Mouse (Mus musculus) neural tube, embryonic 15.5 days (tissue): ENCODE measurements around the gene Spc24. TPM values are rescaled to one million over a fixed set of nuclear protein-coding genes. Genes with fewer than 3 reads are reported as not detected.

ENCODE experiments used
- ATAC-seq: fragments of 200-750 bp; cut with Nextera tagmentation; 2 replicates; pipeline ENCODE4 v1.8.0; 2017; ENCODE audit warnings: mild to moderate bottlenecking, moderate TSS enrichment, moderate library complexity; ENCODE audit not compliant: low FRiP score
- H3K27ac ChIP-seq: fragments of 300-500 bp; sonication (generic); replicated peaks from 2 replicates; pipeline ENCODE4 v1.5.1; 2015; ENCODE audit warnings: mild to moderate bottlenecking, inconsistent platforms
- H3K27me3 ChIP-seq: fragments of 300-500 bp; sonication (generic); replicated peaks from 2 replicates; pipeline ENCODE4 v1.6.1; 2015; ENCODE audit warnings: inconsistent platforms
- H3K36me3 ChIP-seq: fragments of 300-500 bp; sonication (generic); 2 replicates; pipeline ENCODE4 v1.6.1; 2015; ENCODE audit warnings: inconsistent platforms
- H3K4me1 ChIP-seq: fragments of 300-500 bp; sonication (generic); 2 replicates; pipeline ENCODE4 v1.6.1; 2015; ENCODE audit warnings: inconsistent platforms
- H3K4me2 ChIP-seq: fragments of 300-500 bp; sonication (generic); 2 replicates; pipeline ENCODE4 v1.6.1; 2015; ENCODE audit warnings: inconsistent platforms, mild to moderate bottlenecking, moderate library complexity
- H3K4me3 ChIP-seq: fragments of 300-500 bp; sonication (generic); replicated peaks from 2 replicates; pipeline ENCODE4 v1.5.1; 2015; ENCODE audit warnings: mild to moderate bottlenecking, inconsistent platforms
- H3K9ac ChIP-seq: fragments of 300-500 bp; sonication (generic); replicated peaks from 2 replicates; pipeline ENCODE4 v1.6.1; 2015; ENCODE audit warnings: mild to moderate bottlenecking, inconsistent platforms
- H3K9me3 ChIP-seq: fragments of 300-500 bp; sonication (generic); replicated peaks from 2 replicates; pipeline ENCODE4 v1.6.1; 2016; ENCODE audit warnings: inconsistent platforms
- WGBS: fragments of 180-500 bp; shearing (Covaris S2); methylation state at CpG from one replicate; pipeline ENCODE4 v1.1.7; 2015; ENCODE audit warnings: mixed read lengths; 5-methylcytosine and 5-hydroxymethylcytosine counted together
- polyA plus RNA-seq: library from polyadenylated mRNA; unstranded; fragments of >200 nt; fragmentation: Nextera tagmentation; extraction: Ambion mirVana; gene quantifications from 2 replicates; pipeline ENCODE4 v1.2.1, GENCODE M21; 2015

Gene Spc24
- polyA plus RNA-seq, 1 experiment from 2014 or later: 17.2 TPM

DNA sequence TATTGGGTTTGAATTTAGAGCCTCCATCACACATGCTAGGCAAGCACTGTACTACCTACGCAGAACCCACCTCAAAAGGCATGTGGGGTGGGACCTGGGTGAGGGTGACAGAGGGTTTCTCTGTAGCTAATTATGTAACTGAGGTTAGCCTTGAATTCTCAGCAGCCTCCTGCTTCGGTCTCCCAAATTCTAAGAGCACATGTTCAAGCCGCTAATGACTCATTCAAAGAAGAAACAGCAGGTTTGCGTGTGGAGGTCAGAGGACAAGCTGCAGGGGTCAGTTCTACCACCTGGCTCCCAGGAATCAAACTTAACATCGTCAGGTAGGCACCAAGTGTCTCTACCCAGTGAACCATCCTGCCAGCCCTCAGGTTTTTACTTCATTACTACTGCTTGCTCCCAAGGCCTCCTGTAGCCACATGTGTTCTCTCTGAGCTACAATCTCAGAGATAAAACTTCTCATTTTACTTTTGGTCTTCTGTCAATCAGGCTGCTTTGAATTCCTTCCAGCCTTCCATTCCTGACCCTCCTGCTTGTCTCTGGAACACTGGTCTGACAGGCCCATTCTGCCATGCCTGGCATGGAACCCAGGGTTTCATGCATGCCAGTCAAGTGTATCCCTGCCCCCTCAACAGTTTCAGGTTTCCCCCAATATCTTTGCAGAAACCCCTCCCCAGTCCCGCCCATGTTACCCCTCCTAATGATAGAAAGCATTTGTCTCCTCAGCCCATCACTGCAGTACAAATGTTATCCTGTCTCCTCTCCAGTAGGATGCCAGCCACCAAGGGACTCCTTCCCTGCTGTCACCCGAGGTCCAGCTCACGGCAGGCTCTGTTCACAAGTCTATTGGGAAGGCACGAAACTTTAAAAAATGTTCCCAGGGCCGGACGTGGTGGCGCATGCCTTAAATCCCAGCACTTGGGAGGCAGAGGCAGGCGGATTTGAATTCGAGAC, 1.2 kb downstream of the Spc24 start:
- H3K9ac ChIP-seq: no peak overlapping the region
- H3K4me3 ChIP-seq: peak overlapping the region; percentile 61
- no peak for ATAC-seq
- H3K4me2 ChIP-seq: peak overlapping the region; percentile 97
- no peak overlapping the region for H3K27ac ChIP-seq
- peaks cover 15% of the 10 kb centered on the region for H3K4me1 ChIP-seq
- H3K9me3 ChIP-seq: no peaks in the 10 kb centered on the region
- H3K36me3 ChIP-seq: no peaks in the 10 kb centered on the region
- 67% methylated on average over 14 of the region's 14 CpGs for WGBS
- H3K27me3 ChIP-seq: no peaks in the 10 kb centered on the region

GRCm38 (mm10) chr9:21754516-21755321, 5.4 kb downstream of the Spc24 start:
- WGBS: 80% methylated on average over 13 of the region's 13 CpGs
- no peaks in the 10 kb centered on the region for H3K27me3 ChIP-seq
- H3K4me1 ChIP-seq: peaks cover 11% of the 10 kb centered on the region
- no peak for ATAC-seq
- H3K9ac ChIP-seq: no peak overlapping the region
- no peaks in the 10 kb centered on the region for H3K36me3 ChIP-seq
- no peak overlapping the region for H3K27ac ChIP-seq
- no peak overlapping the region for H3K4me2 ChIP-seq
- H3K9me3 ChIP-seq: no peaks in the 10 kb centered on the region
- no peak overlapping the region for H3K4me3 ChIP-seq

GRCm38 (mm10) chr9:21754003-21754402, 6.1 kb downstream of the Spc24 start:
- 78% methylated on average over 2 of the region's 2 CpGs for WGBS
- ATAC-seq: no peak
- no peak overlapping the region for H3K9ac ChIP-seq
- H3K27ac ChIP-seq: no peak overlapping the region
- H3K4me2 ChIP-seq: no peak overlapping the region
- peaks cover 5% of the 10 kb centered on the region for H3K36me3 ChIP-seq
- no peaks in the 10 kb centered on the region for H3K27me3 ChIP-seq
- peaks cover 4% of the 10 kb centered on the region for H3K4me1 ChIP-seq
- H3K4me3 ChIP-seq: no peak overlapping the region
- no peaks in the 10 kb centered on the region for H3K9me3 ChIP-seq

DNA sequence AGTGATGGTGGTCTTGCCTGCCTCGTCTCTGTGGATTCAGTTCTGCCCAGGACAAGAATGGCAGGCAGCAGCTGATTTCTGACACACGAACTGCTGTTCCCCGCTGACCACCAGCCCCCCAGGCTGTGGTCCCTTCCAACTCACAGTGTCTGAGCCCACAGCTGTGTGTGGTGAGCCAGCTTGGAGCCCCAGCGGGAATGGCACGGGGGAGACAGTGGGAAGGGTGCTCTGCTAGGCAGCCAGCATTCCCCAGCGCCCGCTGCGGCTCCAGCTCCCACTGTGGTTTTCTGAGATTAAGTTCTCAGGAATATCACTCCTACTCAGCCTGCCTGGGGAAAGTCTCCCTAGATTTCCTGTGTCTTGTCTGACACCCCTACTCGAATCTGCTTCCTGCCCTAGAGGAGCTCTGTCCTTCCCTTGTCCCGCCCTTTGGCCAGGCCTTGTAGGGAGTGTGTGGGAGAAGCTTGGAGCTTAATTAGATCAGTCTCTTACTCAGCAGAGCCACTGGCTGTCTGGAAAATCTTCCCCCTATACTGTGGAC, 7.8 kb downstream of the Spc24 start:
- Histone ChIP-seq H3K4me3 (no peak overlapping the region), H3K9me3 (no peaks in the 10 kb centered on the region), H3K27ac (no peak overlapping the region), H3K36me3 (peaks cover 19% of the 10 kb centered on the region), H3K9ac (no peak overlapping the region), H3K4me2 (no peak overlapping the region), H3K4me1 (peaks cover 6% of the 10 kb centered on the region), H3K27me3 (no peaks in the 10 kb centered on the region)
- ATAC-seq: no peak
- 68% methylated on average over 10 of the region's 10 CpGs for WGBS

- Histone ChIP-seq H3K9ac (no peak overlapping the region), H3K36me3 (peaks cover 29% of the 10 kb centered on the region), H3K27me3 (no peaks in the 10 kb centered on the region), H3K4me2 (no peak overlapping the region), H3K4me3 (no peak overlapping the region), H3K4me1 (peaks cover 6% of the 10 kb centered on the region), H3K9me3 (no peaks in the 10 kb centered on the region), H3K27ac (no peak overlapping the region)
- ATAC-seq: no peak
- WGBS: 71% methylated on average over 6 of the region's 6 CpGs
Measured at GRCm38 (mm10) chr9:21751347-21751746, 8.8 kb downstream of the Spc24 start.

DNA sequence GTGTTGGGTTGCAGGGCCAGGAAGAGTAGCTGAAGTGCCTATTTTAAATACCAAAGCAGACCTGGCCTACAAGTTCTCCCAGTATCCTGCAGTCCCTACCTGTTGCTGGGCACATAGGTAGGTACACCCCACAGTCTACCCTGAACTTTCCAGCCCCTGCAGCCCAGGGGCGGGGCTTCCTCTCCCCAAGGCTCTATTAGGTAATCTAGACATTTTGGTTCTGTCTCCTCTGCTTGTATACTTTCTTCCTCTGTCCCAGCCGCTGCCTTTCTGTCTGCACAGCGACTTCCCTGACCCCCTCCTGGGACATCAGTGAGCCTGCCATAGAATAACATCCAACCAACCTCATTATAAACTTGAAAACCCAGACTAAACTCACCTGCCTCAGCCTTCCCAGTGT, 9.7 kb downstream of the Spc24 start:
- H3K27me3 ChIP-seq: no peaks in the 10 kb centered on the region
- ATAC-seq: no peak
- peaks cover 39% of the 10 kb centered on the region for H3K36me3 ChIP-seq
- no peak overlapping the region for H3K4me3 ChIP-seq
- H3K9me3 ChIP-seq: no peaks in the 10 kb centered on the region
- WGBS: 83% methylated on average over 3 of the region's 3 CpGs
- no peak overlapping the region for H3K9ac ChIP-seq
- H3K4me1 ChIP-seq: peaks cover 6% of the 10 kb centered on the region
- H3K4me2 ChIP-seq: no peak overlapping the region
- no peak overlapping the region for H3K27ac ChIP-seq

DNA sequence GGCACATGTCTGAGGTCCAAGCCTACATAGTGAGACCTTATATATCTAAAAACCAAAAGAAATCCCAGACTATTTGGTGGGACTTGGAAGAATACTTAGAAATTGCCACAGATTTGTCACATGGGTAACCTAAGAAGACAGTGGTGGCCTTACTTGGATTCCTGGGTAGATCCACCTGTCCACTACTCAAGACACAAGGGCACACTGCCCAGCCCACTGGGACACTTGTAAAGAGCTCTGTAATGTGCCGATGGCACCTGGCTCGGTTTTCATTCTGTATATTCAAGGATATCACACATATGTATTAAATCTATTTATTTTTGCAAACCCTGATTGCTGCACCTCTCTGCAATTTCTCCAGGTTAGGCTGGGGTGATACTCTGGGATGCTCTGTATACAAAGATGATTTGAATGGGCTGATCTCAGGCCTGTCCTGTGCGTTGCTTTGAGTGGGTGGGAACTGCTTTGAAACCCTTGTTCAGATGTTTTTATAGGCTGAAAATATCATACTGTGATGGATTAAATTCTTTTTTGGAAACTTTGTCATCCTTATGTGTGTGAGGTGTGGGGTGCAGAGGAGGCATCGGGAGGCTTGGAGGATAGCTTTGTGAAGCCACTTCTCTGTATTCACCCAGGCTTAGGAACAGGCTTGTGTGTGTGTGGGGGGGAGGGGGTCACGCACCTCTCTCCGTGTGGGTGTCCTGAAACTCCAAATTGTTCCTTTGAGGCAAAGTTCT, 10.6 kb downstream of the Spc24 start:
- ATAC-seq: no peak
- H3K9ac ChIP-seq: no peak overlapping the region
- no peak overlapping the region for H3K4me3 ChIP-seq
- peaks cover 47% of the 10 kb centered on the region for H3K36me3 ChIP-seq
- H3K27me3 ChIP-seq: no peaks in the 10 kb centered on the region
- H3K9me3 ChIP-seq: no peaks in the 10 kb centered on the region
- no peak overlapping the region for H3K4me2 ChIP-seq
- peaks cover 6% of the 10 kb centered on the region for H3K4me1 ChIP-seq
- WGBS: 89% methylated on average over 6 of the region's 6 CpGs
- H3K27ac ChIP-seq: no peak overlapping the region

GRCm38 (mm10) chr9:21748491-21748890, 11.6 kb downstream of the Spc24 start:
- Histone ChIP-seq H3K9me3 (no peaks in the 10 kb centered on the region), H3K4me1 (peaks cover 6% of the 10 kb centered on the region; the same call in 1 of the 2 replicates), H3K4me3 (no peak overlapping the region), H3K9ac (no peak overlapping the region), H3K27me3 (no peaks in the 10 kb centered on the region), H3K36me3 (peaks cover 57% of the 10 kb centered on the region), H3K27ac (peak overlapping the region; percentile 23), H3K4me2 (no peak overlapping the region)
- no peak for ATAC-seq
- WGBS: 89% methylated on average over 10 of the region's 10 CpGs

DNA sequence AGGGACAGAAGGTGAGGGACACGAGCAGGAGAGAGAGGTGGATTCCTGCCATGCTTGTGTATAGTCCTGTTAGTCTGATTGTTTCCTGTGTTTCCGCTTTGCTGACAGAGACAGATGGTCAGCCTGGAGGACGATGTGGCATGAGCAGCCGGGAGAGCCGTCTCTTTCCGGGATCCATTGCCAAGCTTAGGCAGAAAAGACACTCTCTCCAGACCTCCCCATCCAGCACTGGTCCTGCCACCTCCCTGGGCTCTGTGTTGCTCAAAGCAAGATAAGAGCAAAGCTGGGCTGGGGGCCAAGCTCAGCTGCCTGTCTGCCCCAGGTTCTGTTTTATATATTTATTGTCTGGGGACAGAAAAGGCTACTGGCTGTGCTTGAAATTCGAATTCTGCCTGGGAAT, 12.1 kb downstream of the Spc24 start:
- peaks cover 57% of the 10 kb centered on the region for H3K36me3 ChIP-seq

DNA sequence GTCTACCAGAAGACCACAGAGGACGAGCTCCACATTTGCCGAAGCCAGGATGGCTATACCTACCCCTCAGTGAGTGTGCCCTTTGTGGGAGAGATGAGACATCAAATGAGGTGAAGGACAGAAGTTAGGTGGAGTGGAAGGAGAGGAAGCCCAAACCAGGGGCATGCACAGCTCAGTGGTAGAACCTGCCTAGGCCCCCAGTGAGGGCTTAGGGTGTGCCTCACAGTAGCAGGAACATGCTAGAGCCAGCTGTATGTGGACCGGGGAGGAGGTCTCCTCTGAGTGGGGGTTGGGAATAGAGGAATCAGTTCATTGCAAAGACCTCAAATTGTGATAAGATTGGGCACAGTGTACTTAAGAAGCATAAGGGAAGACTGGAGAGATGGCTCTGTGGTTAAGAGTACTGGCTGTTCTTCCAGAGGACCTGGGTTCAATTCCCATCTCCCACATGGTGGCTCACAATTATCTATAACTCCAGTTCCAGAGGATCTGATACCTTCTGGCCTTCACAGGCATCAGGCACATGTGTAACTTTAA, 12.8 kb downstream of the Spc24 start:
- H3K27ac ChIP-seq: peak overlapping the region; percentile 23; the same call in 1 of the 2 replicates
- H3K36me3 ChIP-seq: peaks cover 65% of the 10 kb centered on the region
- WGBS: 88% methylated on average over 3 of the region's 3 CpGs
- H3K4me1 ChIP-seq: peaks cover 5% of the 10 kb centered on the region; the same call in 1 of the 2 replicates
- no peaks in the 10 kb centered on the region for H3K9me3 ChIP-seq
- no peak for ATAC-seq
- no peaks in the 10 kb centered on the region for H3K27me3 ChIP-seq
- no peak overlapping the region for H3K4me3 ChIP-seq
- H3K9ac ChIP-seq: no peak overlapping the region
- H3K4me2 ChIP-seq: no peak overlapping the region

More for the DNA sequence above, 12.1 kb downstream of the Spc24 start:
- Histone ChIP-seq H3K27me3 (no peaks in the 10 kb centered on the region), H3K27ac (peak overlapping the region; percentile 23), H3K9me3 (no peaks in the 10 kb centered on the region), H3K4me2 (no peak overlapping the region), H3K4me3 (no peak overlapping the region), H3K9ac (no peak overlapping the region), H3K4me1 (peaks cover 6% of the 10 kb centered on the region; the same call in 1 of the 2 replicates)
- no peak for ATAC-seq
- WGBS: 51% methylated on average over 7 of the region's 7 CpGs

DNA sequence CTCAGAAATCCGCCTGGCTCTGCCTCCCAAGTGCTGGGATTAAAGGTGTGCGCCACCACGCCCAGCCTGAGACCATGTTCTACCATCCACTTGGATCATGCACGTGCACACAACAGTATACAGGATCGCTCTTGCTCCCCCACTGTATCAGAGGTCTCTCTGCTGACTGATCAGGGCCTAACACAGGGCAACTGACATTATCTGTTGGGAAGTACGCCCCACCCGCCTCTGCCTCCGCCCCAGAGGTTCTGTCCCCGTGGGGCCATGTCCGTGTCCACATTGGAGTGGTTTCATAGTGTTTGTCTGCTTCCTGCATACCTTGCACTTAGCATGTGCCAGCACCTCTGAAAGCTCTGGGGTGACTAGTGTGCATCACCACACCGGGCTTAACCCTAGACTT, 18.6 kb downstream of the Spc24 start:
- no peak overlapping the region for H3K27ac ChIP-seq
- no peak for ATAC-seq
- H3K27me3 ChIP-seq: no peaks in the 10 kb centered on the region
- H3K9me3 ChIP-seq: no peaks in the 10 kb centered on the region
- no peak overlapping the region for H3K9ac ChIP-seq
- no peaks in the 10 kb centered on the region for H3K4me1 ChIP-seq
- H3K36me3 ChIP-seq: peaks cover 88% of the 10 kb centered on the region
- 96% methylated on average over 11 of the region's 11 CpGs for WGBS
- H3K4me3 ChIP-seq: no peak overlapping the region
- H3K4me2 ChIP-seq: no peak overlapping the region
